Mouse (Mus musculus) bone marrow, adult 2 months (tissue): ENCODE measurements at regions not wholly inside any gene's neighbourhood (a gene's known extent, or its start where the extent isn't known, plus 50 kb on each side); places are given as distances from the start of the nearest gene placed in this dataset.

Experiments
- CTCF ChIP-seq: fragments of 200-500 bp; IDR thresholded peaks from 2 replicates; pipeline ENCODE4 v1.5.1; 2011; ENCODE audit warnings: low read length, control low read depth; ENCODE audit not compliant: control insufficient read depth, insufficient read depth
- POLR2A ChIP-seq: fragments of 200-500 bp; IDR thresholded peaks from 2 replicates; pipeline ENCODE4 v1.6.1; 2011; ENCODE audit warnings: low read depth, mild to moderate bottlenecking, control low read depth, low read length, borderline replicate concordance; ENCODE audit not compliant: control insufficient read depth

DNA sequence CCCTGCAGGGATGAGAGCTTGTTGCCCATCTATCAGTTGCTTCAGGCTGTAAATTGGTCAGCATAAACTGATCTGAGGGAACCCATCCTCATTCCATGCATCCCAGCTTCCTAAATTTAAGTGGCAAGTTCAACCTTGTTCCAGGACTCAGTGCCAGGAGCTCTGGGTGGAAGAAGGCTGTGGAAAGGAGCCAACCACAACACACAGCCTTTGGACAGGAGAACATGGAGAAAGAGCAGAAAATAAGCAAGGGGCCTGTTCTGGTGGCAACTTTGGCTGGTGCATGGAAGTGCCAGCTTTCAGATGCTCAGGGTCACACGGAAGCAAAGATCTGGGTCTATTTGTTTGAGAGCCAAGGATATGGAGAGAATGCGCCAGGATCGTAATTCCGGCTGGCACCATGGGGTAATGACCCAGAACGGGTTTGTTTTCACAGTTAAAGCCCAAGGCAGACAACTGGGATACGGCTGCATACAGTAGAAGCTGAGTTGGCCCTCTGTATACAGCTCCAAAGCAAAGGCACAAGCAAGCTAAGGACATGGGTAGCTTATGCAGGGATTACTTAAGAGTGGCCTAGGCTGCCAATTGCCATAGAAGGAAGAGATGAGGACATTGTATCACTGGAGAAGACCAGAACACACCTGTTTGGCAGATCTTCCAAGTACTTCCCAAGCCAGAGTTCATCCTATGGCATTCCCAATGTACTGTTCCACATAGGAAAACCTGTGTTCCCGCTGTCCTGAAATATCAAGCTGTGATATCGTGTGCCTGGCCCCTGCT is 364.2 kb upstream of the Mgmt start:
- TF ChIP-seq CTCF, result no peak
- TF ChIP-seq POLR2A, result no peak
